Mouse (Mus musculus): ENCODE measurements around the gene Ahcyl1. TPM values are rescaled to one million over a fixed set of nuclear protein-coding genes. Genes with fewer than 3 reads are reported as not detected.

The Ahcyl1 gene
- polyA plus RNA-seq (2017; shearing (Covaris generic)) = 119 TPM

GRCm38 (mm10) chr3:107695948-107696881 lies at the start of gene Ahcyl1:
TSS of gene Ahcyl1 (minus strand) at chr3:107696560.

DNA sequence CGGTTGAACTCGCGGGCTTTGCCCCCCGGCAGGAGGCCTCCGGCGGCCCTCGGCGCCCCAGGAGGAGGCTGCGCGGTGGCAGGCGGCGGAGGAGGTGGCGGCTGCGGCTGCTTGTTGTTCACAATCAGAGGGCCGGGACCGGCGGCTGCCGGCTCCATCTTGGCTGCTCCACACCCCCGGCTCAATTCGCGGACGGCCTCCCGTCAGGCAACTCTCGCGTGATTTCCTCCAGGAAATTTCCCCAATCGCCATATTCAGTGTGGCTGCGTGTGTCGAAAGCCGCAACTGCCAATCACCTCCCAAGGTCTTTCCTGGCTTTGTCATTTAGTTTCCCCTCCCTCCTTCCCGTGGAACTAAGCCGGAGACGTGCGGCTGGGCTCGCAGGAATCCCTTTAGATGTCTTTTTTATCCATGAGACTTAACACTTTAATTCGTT lies 64.8 kb downstream of the Ahcyl1 start, which contains the start of gene Strip1:
TSS of gene Strip1 (minus strand) at position 172 of the 436 bp plus-strand sequence.

GRCm38 (mm10) chr3:107630682-107631522 lies 65.5 kb downstream of the Ahcyl1 start, which contains the start of gene Gm10961:
TSS of gene Gm10961 (plus strand) at chr3:107631322.

Other genes with a start within 250 kb of the Ahcyl1 start
- not detected for gene Kcnc4, start 237.0 kb downstream of the Ahcyl1 start, polyA plus RNA-seq (2017; shearing (Covaris generic))
- not detected for gene Slc6a17, start 178.5 kb downstream of the Ahcyl1 start, polyA plus RNA-seq (2017; shearing (Covaris generic))
- gene Ubl4b, start 141.5 kb downstream of the Ahcyl1 start, polyA plus RNA-seq (2017; shearing (Covaris generic)) = not detected
- gene Alx3, start 101.5 kb downstream of the Ahcyl1 start, polyA plus RNA-seq (2017; shearing (Covaris generic)) = not detected
- gene Gm10961, start 65.2 kb downstream of the Ahcyl1 start, polyA plus RNA-seq (2017; shearing (Covaris generic)) = not detected
- 72.2 TPM for gene Strip1, start 64.9 kb downstream of the Ahcyl1 start, polyA plus RNA-seq (2017; shearing (Covaris generic))
- gene Csf1, start 63.9 kb upstream of the Ahcyl1 start, polyA plus RNA-seq (2017; shearing (Covaris generic)) = 15.9 TPM
- gene Eps8l3, start 180.7 kb upstream of the Ahcyl1 start, polyA plus RNA-seq (2017; shearing (Covaris generic)) = not detected
- not detected for gene Gstm5, start 199.3 kb upstream of the Ahcyl1 start, polyA plus RNA-seq (2017; shearing (Covaris generic))
- gene Gstm7, start 235.3 kb upstream of the Ahcyl1 start, polyA plus RNA-seq (2017; shearing (Covaris generic)) = 0.93 TPM
- not detected for gene Gstm6, start 247.2 kb upstream of the Ahcyl1 start, polyA plus RNA-seq (2017; shearing (Covaris generic))

Measured in CD4-positive, CD25-positive, alpha-beta regulatory T cell (primary cell).